Mouse (Mus musculus) E14TG2a.4 (cell line): ENCODE measurements at regions not wholly inside any gene's neighbourhood (a gene's known extent, or its start where the extent isn't known, plus 50 kb on each side); places are given as distances from the start of the nearest gene placed in this dataset.

ENCODE experiments used
- CTCF ChIP-seq: conservative IDR thresholded peaks from 2 replicates; pipeline ENCODE4 v1.5.1; 2014; ENCODE audit warnings: low read length
- NANOG ChIP-seq: IDR thresholded peaks from 2 replicates; pipeline ENCODE4 v1.6.1; 2014; ENCODE audit warnings: borderline replicate concordance, low read length, mixed read lengths

DNA sequence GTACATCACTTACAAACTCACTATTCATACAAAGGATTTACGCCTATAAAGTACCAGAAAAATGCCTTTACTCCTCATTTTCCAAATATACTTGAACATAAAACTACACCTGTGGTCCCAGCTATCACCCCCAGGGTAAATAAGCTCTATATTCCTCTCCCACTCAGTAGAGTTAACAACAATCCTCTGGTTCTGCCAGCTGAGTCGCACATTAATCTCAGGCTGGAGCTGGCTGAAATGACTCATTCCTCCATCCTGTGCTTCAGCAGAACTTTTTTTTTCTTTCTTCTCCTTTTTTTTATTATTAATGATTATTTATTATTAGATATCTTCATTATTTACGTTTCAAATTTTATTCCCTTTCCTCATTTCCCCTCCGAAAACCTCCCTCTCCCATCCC lies 2402.8 kb upstream of the Gm7489 start:
- no peak for TF ChIP-seq CTCF
- TF ChIP-seq NANOG, result no peak
